Mouse (Mus musculus) testis, adult 2 months (tissue): ENCODE measurements around the gene Evpl.
A peak's percentile ranks its signal among the peaks of the same experiment; 100 is the strongest.

Experiments
- CTCF ChIP-seq: fragments of 200-500 bp; IDR thresholded peaks from 2 replicates; pipeline ENCODE4 v1.5.1; 2012; ENCODE audit warnings: low read depth, mild to moderate bottlenecking, inconsistent platforms, low read length, moderate library complexity; ENCODE audit not compliant: control insufficient read depth, insufficient read depth, insufficient replicate concordance
- POLR2A ChIP-seq: fragments of 200-500 bp; IDR thresholded peaks from 2 replicates; pipeline ENCODE4 v1.6.1; 2012; ENCODE audit warnings: low read depth, mild to moderate bottlenecking, inconsistent platforms, low read length, moderate library complexity; ENCODE audit not compliant: control insufficient read depth

- peak; percentile 79 for TF ChIP-seq CTCF
- TF ChIP-seq POLR2A: no peak
Measured at GRCm38 (mm10) chr11:116226414-116226813, 11.5 kb downstream of the Evpl start.
